Mouse (Mus musculus): ENCODE measurements around the gene Pdk2. TPM values are rescaled to one million over a fixed set of nuclear protein-coding genes. Genes with fewer than 3 reads are reported as not detected.
A peak's percentile ranks its signal among the peaks of the same experiment; 100 is the strongest.

Gene Pdk2
- polyA plus RNA-seq (2015; fragmentation: Nextera tagmentation; extraction: Ambion mirVana): 30.2 and 35.1 TPM in 2 replicates

- ATAC-seq (ENCODE audit: insufficient read depth, low FRiP score, low read depth): peak; percentile 96
- WGBS: 0% methylated on average over 41 of the region's 41 CpGs
- H3K9ac ChIP-seq: peak within 1 kb of the TSS; percentile 60
Measured at GRCm38 (mm10) chr11:95041139-95041609, at the start of gene Pdk2. TSS of gene Pdk2 (minus strand) at chr11:95041354.

DNA sequence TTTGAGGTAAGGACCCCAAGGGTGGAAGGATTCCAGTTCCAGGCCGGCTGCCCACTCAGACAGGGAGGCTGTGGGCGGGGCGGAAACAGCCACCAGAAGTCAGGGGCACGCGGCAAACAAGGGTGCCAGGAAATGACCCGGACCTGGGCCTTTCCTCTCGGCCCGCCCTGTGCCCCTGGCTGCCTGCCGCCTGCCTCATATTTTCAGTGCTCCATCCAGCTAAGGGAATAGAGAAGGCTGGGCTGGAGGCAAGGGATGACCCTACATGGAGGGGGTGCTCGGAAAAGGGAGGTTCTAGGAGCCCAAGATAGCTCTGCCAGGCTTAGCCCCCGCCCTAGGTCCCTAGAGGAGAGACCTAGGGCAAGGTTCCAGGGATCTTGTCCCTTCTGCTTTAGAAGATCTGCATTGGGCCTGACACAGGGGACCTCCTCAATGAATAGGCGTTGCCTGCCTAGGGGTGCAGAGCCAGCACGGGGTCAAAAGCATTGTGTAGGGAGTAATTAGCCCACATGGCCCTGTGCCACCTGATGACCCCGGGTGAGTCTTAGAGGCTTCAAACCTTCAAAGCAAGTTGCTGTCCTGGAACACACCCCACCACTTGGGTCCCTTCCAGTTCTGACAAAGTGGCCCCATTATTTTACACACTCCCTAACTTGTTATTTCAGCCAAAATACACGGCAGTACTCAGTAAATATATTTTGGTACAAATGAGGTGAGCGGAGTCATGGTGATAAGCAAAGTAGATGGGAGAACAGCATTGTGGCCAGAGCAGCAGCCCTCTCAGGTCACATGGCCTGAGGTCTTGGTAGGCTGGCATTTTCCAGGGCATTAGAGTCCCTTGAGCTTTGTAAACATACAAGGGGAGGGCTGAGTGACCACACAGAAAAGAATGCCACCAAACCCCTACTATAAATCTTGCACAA lies 48.0 kb upstream of the Pdk2 start:
- Histone ChIP-seq H3K9me3 (no peaks in the 10 kb centered on the region), H3K27ac (peak overlapping the region; percentile 78; the same call in 1 of the 2 replicates), H3K36me3 (no peaks in the 10 kb centered on the region), H3K27me3 (replicated peaks) (no peaks in the 10 kb centered on the region), H3K4me2 (no peak overlapping the region), H3K4me3 (replicated peaks) (no peak overlapping the region), H3K4me1 (peaks cover 17% of the 10 kb centered on the region; the same call in 1 of the 2 replicates), H3K9ac (no peak overlapping the region)
- no peak for ATAC-seq (ENCODE audit: insufficient read depth, low FRiP score, low read depth)
- WGBS: 61% methylated on average over 16 of the region's 16 CpGs

More at GRCm38 (mm10) chr11:95041139-95041609, at the start of gene Pdk2:
- no peaks in the 10 kb centered on the region for H3K9me3 ChIP-seq
- peak within 1 kb of the TSS; percentile 88 for H3K4me3 ChIP-seq (replicated peaks)
- H3K4me1 ChIP-seq: peaks cover 24% of the 10 kb centered on the region
- H3K36me3 ChIP-seq: peaks cover 6% of the 10 kb centered on the region; the same call in 1 of the 2 replicates
- no peaks in the 10 kb centered on the region for H3K27me3 ChIP-seq (replicated peaks)
- peak within 1 kb of the TSS; percentile 81 for H3K27ac ChIP-seq
- peak within 1 kb of the TSS; percentile 88 for H3K4me2 ChIP-seq

DNA sequence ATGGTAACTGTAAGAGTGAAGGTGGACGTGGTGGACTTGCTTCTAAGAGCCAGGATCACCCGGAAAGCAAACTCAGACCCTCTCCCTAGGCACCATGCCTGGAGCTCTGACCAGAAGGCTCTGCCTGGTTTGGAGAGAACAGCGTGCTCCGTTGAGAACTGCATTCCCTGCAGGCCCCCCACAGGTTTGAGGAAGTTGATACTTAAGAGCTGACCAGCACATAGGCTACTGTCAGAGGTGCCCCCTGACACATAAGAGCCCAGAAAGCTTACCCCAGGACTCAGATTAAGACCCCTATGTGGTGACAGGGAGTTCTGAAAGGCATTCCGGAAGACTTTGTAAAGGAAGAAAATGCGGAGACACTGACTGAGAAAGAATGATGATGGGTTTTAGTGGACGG lies 47.1 kb upstream of the Pdk2 start:
- H3K4me1 ChIP-seq: peaks cover 17% of the 10 kb centered on the region; the same call in 1 of the 2 replicates
- no peak overlapping the region for H3K4me2 ChIP-seq
- H3K9me3 ChIP-seq: no peaks in the 10 kb centered on the region
- no peaks in the 10 kb centered on the region for H3K36me3 ChIP-seq
- H3K27ac ChIP-seq: peak overlapping the region; percentile 78
- H3K27me3 ChIP-seq (replicated peaks): no peaks in the 10 kb centered on the region
- no peak overlapping the region for H3K9ac ChIP-seq
- 58% methylated on average over 7 of the region's 7 CpGs for WGBS
- ATAC-seq (ENCODE audit: insufficient read depth, low FRiP score, low read depth): no peak
- no peak overlapping the region for H3K4me3 ChIP-seq (replicated peaks)

DNA sequence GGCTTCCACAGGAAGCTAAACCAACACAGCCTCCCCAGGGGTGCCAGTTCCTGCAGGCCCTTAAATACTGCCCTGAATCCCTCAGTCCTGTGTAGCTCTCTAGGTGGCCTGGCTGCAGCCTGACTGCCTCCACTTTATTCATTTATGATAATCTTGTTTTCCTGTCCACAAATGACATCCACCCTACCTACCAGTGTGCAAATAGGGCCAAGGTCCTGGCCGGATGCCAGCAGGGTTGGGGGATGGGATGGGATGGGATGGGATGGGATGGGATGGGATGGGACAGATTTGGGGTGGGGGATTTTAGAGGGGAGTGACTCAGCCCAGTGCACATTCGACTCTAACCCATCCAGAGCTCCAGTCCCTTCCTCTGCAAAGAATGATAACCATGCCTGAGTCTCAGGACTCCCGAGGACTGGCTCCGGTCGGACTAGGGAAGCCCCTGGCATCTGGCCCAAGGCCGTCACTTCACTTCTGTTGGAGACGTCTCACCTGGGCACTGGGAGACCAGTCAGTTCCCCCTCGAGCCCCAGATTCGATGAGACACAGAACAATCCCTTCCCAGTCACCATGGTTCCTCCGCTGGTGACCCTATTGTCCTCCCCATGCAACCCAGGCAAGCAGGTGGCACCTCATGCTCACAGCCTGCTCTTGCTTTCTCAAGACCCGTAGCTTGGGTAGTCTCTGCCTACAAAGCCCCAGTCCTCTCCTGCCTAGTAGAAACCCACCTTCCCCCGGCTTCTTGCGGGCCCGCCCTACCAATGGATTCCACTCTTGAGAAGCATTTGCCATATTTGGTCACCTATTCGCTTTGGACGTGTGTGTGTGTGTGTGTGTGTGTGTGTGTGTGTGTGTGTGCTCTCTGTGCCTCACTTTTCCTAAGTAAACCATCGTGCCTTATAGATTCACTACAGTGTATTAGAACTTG lies 46.4 kb upstream of the Pdk2 start:
- no peaks in the 10 kb centered on the region for H3K27me3 ChIP-seq (replicated peaks)
- 50% methylated on average over 17 of the region's 17 CpGs for WGBS
- no peaks in the 10 kb centered on the region for H3K36me3 ChIP-seq
- H3K9ac ChIP-seq: no peak overlapping the region
- H3K9me3 ChIP-seq: no peaks in the 10 kb centered on the region
- peak overlapping the region; percentile 60 for H3K27ac ChIP-seq
- no peak overlapping the region for H3K4me3 ChIP-seq (replicated peaks)
- ATAC-seq (ENCODE audit: insufficient read depth, low FRiP score, low read depth): no peak
- no peak overlapping the region for H3K4me2 ChIP-seq
- peaks cover 17% of the 10 kb centered on the region; the same call in 1 of the 2 replicates for H3K4me1 ChIP-seq

GRCm38 (mm10) chr11:95086229-95086628 lies 45.1 kb upstream of the Pdk2 start:
- Histone ChIP-seq H3K4me3 (replicated peaks) (no peak overlapping the region), H3K9ac (no peak overlapping the region), H3K4me2 (no peak overlapping the region), H3K27ac (no peak overlapping the region), H3K9me3 (no peaks in the 10 kb centered on the region), H3K36me3 (no peaks in the 10 kb centered on the region), H3K27me3 (replicated peaks) (no peaks in the 10 kb centered on the region), H3K4me1 (peaks cover 17% of the 10 kb centered on the region; the same call in 1 of the 2 replicates)
- no peak for ATAC-seq (ENCODE audit: insufficient read depth, low FRiP score, low read depth)
- 50% methylated on average over 5 of the region's 5 CpGs for WGBS

DNA sequence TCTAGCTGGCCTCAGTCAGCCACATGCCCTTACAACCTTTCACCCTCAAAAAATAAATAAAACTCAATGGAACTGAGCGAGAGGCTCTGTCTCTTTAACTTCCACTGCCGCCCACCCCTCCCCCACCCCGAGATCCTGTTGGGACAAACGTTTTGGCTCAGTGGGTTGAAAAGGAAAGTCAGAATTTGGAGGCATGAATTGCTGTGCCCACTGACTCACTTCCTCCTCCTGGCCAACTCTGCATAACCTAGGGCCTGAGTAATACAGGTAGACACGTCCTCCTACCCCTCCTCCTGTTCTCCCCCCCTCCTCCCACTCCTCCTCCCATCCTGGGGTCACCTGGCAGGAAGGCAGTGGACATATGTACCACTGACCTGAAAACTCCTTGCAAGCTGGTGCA lies 44.6 kb upstream of the Pdk2 start:
- no peak for ATAC-seq (ENCODE audit: insufficient read depth, low FRiP score, low read depth)
- no peak overlapping the region for H3K27ac ChIP-seq

GRCm38 (mm10) chr11:95084811-95085382 lies 43.7 kb upstream of the Pdk2 start:
- Histone ChIP-seq H3K4me1 (peaks cover 25% of the 10 kb centered on the region), H3K9me3 (no peaks in the 10 kb centered on the region), H3K4me3 (replicated peaks) (no peak overlapping the region), H3K27me3 (replicated peaks) (no peaks in the 10 kb centered on the region), H3K27ac (no peak overlapping the region), H3K4me2 (no peak overlapping the region), H3K36me3 (no peaks in the 10 kb centered on the region), H3K9ac (no peak overlapping the region)
- no peak for ATAC-seq (ENCODE audit: insufficient read depth, low FRiP score, low read depth)
- 44% methylated on average over 5 of the region's 5 CpGs for WGBS

More for the DNA sequence above, 44.6 kb upstream of the Pdk2 start:
- no peaks in the 10 kb centered on the region for H3K27me3 ChIP-seq (replicated peaks)
- H3K4me3 ChIP-seq (replicated peaks): no peak overlapping the region
- no peak overlapping the region for H3K4me2 ChIP-seq
- H3K36me3 ChIP-seq: no peaks in the 10 kb centered on the region
- peaks cover 18% of the 10 kb centered on the region for H3K4me1 ChIP-seq
- H3K9ac ChIP-seq: no peak overlapping the region
- no peaks in the 10 kb centered on the region for H3K9me3 ChIP-seq
- 13% methylated on average over 5 of the region's 5 CpGs for WGBS

DNA sequence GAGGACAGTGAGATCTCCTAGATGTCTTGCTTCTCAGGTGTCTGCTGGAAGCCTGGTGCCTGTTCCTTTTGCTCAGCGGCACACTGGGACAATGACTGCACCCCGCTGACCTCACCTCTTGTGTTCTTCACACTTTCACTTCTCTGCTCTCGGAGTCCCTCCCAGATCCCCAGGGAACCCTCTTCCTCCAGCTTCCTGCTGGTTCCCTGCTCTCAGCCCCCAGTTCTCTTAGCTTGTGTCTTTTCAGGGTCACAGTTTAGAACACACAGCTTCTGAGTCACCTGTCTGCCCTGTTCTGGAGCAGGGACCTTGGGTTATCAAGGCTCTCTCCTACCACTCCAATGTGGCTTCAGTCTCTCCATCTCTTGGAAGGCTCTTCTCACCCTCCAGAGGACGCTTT lies 43.0 kb upstream of the Pdk2 start:
- Histone ChIP-seq H3K4me2 (no peak overlapping the region), H3K4me1 (peaks cover 31% of the 10 kb centered on the region), H3K9ac (no peak overlapping the region), H3K4me3 (replicated peaks) (no peak overlapping the region), H3K36me3 (no peaks in the 10 kb centered on the region), H3K9me3 (no peaks in the 10 kb centered on the region), H3K27me3 (replicated peaks) (no peaks in the 10 kb centered on the region), H3K27ac (no peak overlapping the region)
- WGBS: 42% methylated on average over 4 of the region's 4 CpGs
- no peak for ATAC-seq (ENCODE audit: insufficient read depth, low FRiP score, low read depth)

DNA sequence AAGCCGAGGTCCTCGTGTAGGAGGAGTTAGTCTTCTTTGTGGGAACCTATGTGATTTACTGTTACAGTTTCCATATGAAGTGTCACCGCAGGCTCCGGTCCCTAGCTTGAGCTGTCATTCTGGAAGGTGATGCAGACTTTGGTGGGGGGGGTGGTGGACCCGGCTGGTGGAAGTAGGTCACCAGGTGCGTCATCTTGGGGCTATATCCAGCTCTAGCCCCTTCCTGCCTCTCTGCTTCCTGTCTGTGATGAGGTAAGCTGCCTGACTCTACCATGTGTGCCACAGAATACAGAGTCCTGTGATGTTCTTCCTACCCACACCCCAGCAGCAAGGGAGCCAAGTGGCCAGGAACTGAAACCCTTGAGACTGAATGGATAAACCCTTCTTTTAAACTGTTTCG lies 41.7 kb upstream of the Pdk2 start:
- peaks cover 37% of the 10 kb centered on the region for H3K4me1 ChIP-seq
- no peaks in the 10 kb centered on the region for H3K9me3 ChIP-seq
- no peak overlapping the region for H3K9ac ChIP-seq
- no peak for ATAC-seq (ENCODE audit: insufficient read depth, low FRiP score, low read depth)
- 94% methylated on average over 7 of the region's 7 CpGs for WGBS
- no peak overlapping the region for H3K4me3 ChIP-seq (replicated peaks)
- H3K27ac ChIP-seq: no peak overlapping the region
- H3K36me3 ChIP-seq: no peaks in the 10 kb centered on the region
- peaks cover 6% of the 10 kb centered on the region; the same call in 1 of the 2 replicates for H3K27me3 ChIP-seq (replicated peaks)
- no peak overlapping the region for H3K4me2 ChIP-seq

DNA sequence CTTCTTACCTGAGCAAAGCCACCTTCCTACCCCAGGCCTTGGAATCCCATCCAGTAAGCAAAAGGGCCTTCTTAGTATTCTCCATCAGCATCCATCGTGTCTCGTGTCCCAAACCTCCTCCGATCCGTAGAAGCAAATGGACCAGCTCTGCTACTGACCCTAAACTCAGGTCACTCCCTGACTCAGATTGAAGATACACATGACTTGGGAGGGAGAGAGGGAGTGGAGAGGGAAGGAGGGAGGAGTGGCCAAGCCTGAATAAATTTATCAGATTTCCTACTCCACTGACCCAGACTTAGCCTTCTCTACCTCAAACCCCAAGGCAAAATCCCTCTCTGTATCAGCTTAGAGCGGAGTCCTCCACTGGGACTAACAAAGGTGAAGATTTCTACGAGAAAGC lies 39.6 kb upstream of the Pdk2 start:
- Histone ChIP-seq H3K27ac (no peak overlapping the region), H3K27me3 (replicated peaks) (peaks cover 12% of the 10 kb centered on the region; the same call in 1 of the 2 replicates), H3K36me3 (no peaks in the 10 kb centered on the region), H3K9me3 (no peaks in the 10 kb centered on the region), H3K4me2 (no peak overlapping the region), H3K4me1 (peaks cover 27% of the 10 kb centered on the region), H3K4me3 (replicated peaks) (no peak overlapping the region), H3K9ac (no peak overlapping the region)
- ATAC-seq (ENCODE audit: insufficient read depth, low FRiP score, low read depth): no peak
- WGBS: 61% methylated on average over 6 of the region's 6 CpGs

GRCm38 (mm10) chr11:95079256-95079875 lies 38.2 kb upstream of the Pdk2 start:
- no peaks in the 10 kb centered on the region for H3K9me3 ChIP-seq
- H3K4me2 ChIP-seq: no peak overlapping the region
- peaks cover 12% of the 10 kb centered on the region; the same call in 1 of the 2 replicates for H3K27me3 ChIP-seq (replicated peaks)
- no peak overlapping the region for H3K9ac ChIP-seq
- no peak overlapping the region for H3K4me3 ChIP-seq (replicated peaks)
- H3K4me1 ChIP-seq: peaks cover 38% of the 10 kb centered on the region
- H3K36me3 ChIP-seq: no peaks in the 10 kb centered on the region
- ATAC-seq (ENCODE audit: insufficient read depth, low FRiP score, low read depth): no peak
- 69% methylated on average over 6 of the region's 6 CpGs for WGBS
- no peak overlapping the region for H3K27ac ChIP-seq
